Mouse (Mus musculus) CH12F3 (cell line): Measurements from ENCODE around the gene Iqsec1.

ENCODE experiments used
- in situ Hi-C: fragments of 300-500 bp; cut with MboI; formaldehyde crosslinking; loops from 2 replicates; pipeline ENCODE4 v1.14.3; 2020; ENCODE audit warnings: low sequenced_read_pairs

The Iqsec1 gene

DNA sequence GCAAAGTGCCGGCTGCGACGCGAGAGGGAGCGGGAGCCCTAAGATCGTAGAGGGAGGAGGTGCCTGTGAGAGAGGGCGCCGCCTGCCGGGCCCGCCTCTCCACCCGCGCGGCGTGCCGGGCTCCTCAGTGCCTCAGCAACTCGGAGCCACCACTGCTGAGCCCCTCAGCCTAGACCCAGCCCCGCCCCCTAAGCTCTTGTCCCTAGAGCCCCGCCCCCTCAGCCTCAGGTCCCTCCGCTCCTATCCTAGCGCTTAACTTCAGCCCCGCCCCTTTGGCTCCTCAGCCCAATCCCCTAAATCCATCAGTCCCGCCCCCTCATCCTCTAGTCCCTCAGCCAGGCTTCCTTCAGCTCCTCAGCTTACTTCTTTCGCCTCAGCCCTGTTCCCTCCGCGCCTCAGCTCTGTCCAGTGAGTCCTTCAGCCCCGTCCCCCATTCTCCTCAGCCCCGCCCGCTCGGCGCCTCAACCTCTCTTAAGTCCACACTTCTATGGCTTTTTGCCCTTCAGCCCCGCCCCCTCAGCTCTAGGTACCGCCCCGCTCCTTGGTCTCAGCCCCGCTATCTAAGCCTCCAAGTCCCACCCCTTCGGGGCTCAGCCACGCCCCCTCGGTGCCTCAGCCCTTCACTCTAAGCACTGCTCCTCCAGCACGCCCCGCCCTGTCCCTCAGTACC, at the start of gene Iqsec1:
Gene Iqsec1 (minus strand): TSS at position 38 of the 670 bp plus-strand sequence.
- in situ Hi-C loops: no loop called here

DNA sequence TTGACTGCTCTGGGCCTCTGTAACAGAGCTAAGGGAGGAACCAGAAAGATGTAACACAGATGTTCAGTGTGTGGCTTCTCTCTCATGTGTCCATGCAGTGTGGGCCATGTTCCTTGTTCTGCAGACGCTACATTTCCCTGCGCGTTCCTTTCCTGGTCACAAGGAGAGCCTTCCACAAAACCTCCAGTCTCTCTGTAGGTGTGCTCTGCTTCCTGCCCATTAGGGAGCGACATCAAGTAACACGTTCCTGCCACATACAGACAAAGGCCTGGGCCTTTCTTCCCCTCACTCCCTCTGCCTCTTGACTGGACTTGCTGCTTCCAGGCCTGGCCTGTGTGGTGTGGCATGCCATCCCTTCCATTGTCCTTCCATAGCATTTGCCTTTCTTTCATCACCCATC, 39.8 kb upstream of the Iqsec1 start:
- in situ Hi-C loops: no loop called here

- in situ Hi-C loops: no loop called here
Observed at GRCm38 (mm10) chr6:91020810-91021209, 32.3 kb upstream of the Iqsec1 start.

- in situ Hi-C loops: no loop called here
Observed at GRCm38 (mm10) chr6:91016600-91017230, 28.2 kb upstream of the Iqsec1 start.

GRCm38 (mm10) chr6:91014198-91014958, 25.9 kb upstream of the Iqsec1 start:
- in situ Hi-C loops: no loop called here

- in situ Hi-C loops: no loop called here
Observed at GRCm38 (mm10) chr6:91012458-91012857, 24.0 kb upstream of the Iqsec1 start.

GRCm38 (mm10) chr6:91011568-91011967, 23.1 kb upstream of the Iqsec1 start:
- in situ Hi-C loops: no loop called here

- in situ Hi-C loops: no loop called here
Observed at GRCm38 (mm10) chr6:91008284-91008830, 19.9 kb upstream of the Iqsec1 start.

DNA sequence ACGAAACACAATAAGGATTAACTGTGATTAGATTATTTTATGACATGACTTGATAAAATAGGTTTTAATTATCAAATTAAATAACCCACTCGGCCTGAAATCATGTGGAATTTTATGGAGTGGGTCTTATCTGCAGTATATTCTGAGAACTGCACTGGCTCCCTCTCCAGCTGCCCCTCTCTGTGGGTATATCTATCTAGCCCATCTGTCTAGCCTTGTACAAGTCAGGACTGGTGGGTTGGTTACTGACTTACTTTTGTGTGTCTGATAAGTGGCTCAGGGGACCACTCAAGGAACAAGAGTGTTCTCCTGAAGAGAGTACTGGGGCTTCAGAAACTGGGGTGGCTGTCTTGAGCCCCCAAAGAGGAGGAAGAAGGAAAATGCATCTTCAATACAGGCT, 18.7 kb upstream of the Iqsec1 start:
- in situ Hi-C loops: no loop called here

- in situ Hi-C loops: no loop called here
Observed at GRCm38 (mm10) chr6:91004157-91004556, 15.7 kb upstream of the Iqsec1 start.

- in situ Hi-C loops: no loop called here
Observed at GRCm38 (mm10) chr6:91003310-91003995, 15.0 kb upstream of the Iqsec1 start.

DNA sequence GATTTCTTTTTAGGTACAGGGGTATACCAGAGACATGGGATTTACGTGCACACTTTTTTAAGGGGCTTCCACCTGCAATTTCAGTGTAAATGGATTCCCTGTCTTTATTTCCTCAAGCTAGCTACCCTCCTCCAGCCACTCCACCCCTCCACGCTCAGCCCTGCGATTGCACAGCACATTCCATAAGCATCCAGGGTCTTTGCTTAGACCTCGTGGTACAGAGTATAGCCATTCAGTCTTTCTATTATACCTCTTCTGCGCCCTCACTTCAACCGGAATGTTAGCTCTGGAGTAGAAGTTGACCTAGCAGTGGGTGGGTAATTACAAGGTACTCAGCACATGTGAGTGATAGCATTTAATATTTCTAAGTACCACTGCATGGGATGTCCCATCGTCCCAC, 13.1 kb upstream of the Iqsec1 start:
- in situ Hi-C loops: no loop called here

- in situ Hi-C loops: no loop called here
Observed at GRCm38 (mm10) chr6:91000819-91001525, 12.5 kb upstream of the Iqsec1 start.

DNA sequence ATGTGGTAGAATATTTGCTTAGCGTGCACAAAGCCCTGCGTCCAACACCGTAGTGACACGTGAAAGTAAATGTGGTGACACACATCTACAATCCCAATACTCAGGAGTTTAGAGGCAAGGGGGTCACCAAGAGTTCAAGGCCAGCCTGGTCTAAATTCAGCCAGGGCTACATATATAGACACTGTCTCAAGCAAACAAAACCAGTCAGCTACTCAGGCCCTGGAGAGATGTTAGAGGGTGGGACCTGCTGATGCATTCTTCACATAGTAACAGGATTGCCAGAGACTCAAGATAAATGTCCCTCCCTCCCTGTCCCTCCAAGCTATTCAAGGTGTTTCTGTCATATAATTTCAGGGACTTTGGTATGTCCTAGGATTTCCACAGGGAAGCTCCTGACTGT, 10.7 kb upstream of the Iqsec1 start:
- in situ Hi-C loops: no loop called here

GRCm38 (mm10) chr6:90997025-90997424, 8.5 kb upstream of the Iqsec1 start:
- in situ Hi-C loops: no loop called here

GRCm38 (mm10) chr6:90996181-90996580, 7.7 kb upstream of the Iqsec1 start:
- in situ Hi-C loops: no loop called here

- in situ Hi-C loops: no loop called here
Observed at GRCm38 (mm10) chr6:90988299-90988625, 223 bp downstream of the Iqsec1 start.

DNA sequence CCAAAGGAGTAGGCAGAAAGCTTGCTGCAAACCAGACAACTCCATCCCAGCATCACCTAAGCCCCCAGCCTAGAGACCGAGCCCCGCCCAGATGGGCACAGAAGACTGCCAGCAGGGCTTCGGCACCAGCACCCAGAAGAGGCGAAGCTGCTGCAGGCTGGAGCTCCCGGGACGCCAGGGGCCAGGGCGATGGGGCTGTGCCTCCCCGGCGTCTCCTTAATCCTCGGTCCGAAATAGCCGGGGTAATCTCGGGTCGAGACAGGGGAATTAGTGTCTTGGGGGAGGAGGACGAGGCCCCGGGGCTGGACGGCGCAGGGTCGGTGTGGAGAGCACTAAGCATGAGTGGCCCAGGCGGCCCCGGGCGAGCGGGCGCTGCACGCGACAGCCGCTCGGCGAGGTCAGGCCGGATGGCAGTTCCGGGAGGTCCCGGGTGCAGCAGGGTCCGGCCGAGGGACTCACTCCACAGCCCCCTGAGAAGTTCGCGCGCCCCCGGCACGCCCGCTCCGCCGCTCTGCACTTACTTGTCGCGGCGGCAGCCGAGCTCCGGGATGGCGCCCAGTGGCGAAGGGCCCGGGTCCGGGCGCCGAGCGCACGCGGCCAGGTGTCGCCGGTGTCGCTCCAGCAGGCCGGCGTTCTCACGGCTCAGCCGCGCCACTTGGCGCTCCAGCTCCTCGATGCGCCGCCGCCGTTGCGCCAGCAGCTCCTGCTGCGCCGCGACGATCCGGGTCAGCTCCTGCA, 755 bp downstream of the Iqsec1 start:
- in situ Hi-C loops: no loop called here

GRCm38 (mm10) chr6:90984101-90984500, 4.4 kb downstream of the Iqsec1 start:
- in situ Hi-C loops: no loop called here

DNA sequence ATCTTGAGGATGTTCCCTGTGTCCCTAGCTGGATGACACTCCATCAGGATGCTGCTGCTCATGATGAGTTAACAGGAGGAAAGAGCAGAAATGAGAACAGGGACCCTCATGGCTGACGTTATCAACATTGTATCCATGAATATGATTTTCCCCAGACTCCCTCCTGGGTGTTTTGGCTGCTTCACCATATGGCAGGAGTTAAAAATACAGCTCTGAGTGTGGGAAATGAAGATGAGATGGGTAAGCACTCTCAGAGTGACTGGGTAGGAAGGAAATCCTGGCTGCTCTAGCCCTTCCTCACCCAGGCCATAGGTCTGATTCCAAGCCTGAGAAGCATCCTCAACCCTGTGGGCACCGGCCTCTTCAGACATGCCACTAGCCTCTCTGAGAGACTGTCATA, 14.2 kb downstream of the Iqsec1 start:
- in situ Hi-C loops: no loop called here
